16 mouse cellular contexts compared by ENCODE assay signal in genomic region chr2:120770265-120770935, GRCm38 (mm10).
DNase-seq lines count a peak whose midpoint lies in the region; ATAC-seq and TF ChIP-seq lines count a peak whose summit lies in the region.
"Had no signal": no experiment of that assay in that cellular context is flagged by ENCODE, and none has a peak within 500 bp of the region (broad histone marks: within the 10 kb centered on the region; RNA-seq: fewer than 3 reads in every experiment).

No protein-coding gene starts in this region.

- WGBS in kidney, adult 2 months: 89% methylated on average over 2 of the region's 2 CpGs
- WGBS in kidney, embryonic 16.5 days: 95% methylated on average over 2 of the region's 2 CpGs
- 88% methylated on average over 2 of the region's 2 CpGs for WGBS in forebrain, embryonic 15.5 days
- 88% methylated on average over 2 of the region's 2 CpGs for whole genome bisulfite sequencing in hindbrain, embryonic 12.5 days

- no peak for DNase-seq in kidney, adult 2 months
- peak; percentile 63 to 68 for DNase-seq in right cerebral cortex, adult 2 months (ENCODE audit: low spot score in 2 of 2)
- DNase-seq in right cerebral cortex, postnatal 4 days: no peak
- DNase-seq in ovary, adult 18-20 months (ENCODE audit: low spot score): no peak
- DNase-seq: cerebellum, adult 9-11 months; gastrocnemius, adult 2 months; heart, postnatal 36 days; lung, postnatal 36 days had no signal

- no peak for ATAC-seq in kidney, embryonic 16.5 days (ENCODE audit: low FRiP score, low TSS enrichment)
- no peak for ATAC-seq in forebrain, embryonic 15.5 days (replicated peaks)
- ATAC-seq in hindbrain, embryonic 12.5 days (ENCODE audit: low FRiP score): no peak
- ATAC-seq: midbrain, embryonic 13.5 days; Patski had no signal

- no peaks in the 10 kb centered on the region for H3K9me3 ChIP-seq in kidney, embryonic 16.5 days (ENCODE audit: low read length)
- no peaks in the 10 kb centered on the region for H3K9me3 ChIP-seq in forebrain, embryonic 15.5 days
- no peaks in the 10 kb centered on the region for H3K9me3 ChIP-seq in hindbrain, embryonic 12.5 days (replicated peaks)
- H3K9me3 ChIP-seq: embryonic facial prominence, embryonic 10.5 days; liver, embryonic 15.5 days; midbrain, embryonic 13.5 days had no signal

- no peak for TF ChIP-seq POLR2A in kidney, adult 2 months (IDR thresholded peaks at IDR 0.05; ENCODE audit: low read depth, low read length)
- no peak for TF ChIP-seq POLR2A in embryonic fibroblast, embryonic 13.5 days (IDR thresholded peaks at IDR 0.05; ENCODE audit: low read depth, low read length)

- H3K4me2 ChIP-seq in kidney, embryonic 16.5 days (replicated peaks; ENCODE audit: low read depth, low read length): no peak overlapping the region
- no peak overlapping the region for H3K4me2 ChIP-seq in forebrain, embryonic 15.5 days (replicated peaks)
- H3K4me2 ChIP-seq in hindbrain, embryonic 12.5 days (replicated peaks): no peak overlapping the region
- H3K4me2 ChIP-seq: liver, embryonic 15.5 days; midbrain, embryonic 13.5 days had no signal

- H3K4me1 ChIP-seq in kidney, adult 2 months (ENCODE audit: control insufficient read depth, insufficient read depth, low read length): no peaks in the 10 kb centered on the region
- no peaks in the 10 kb centered on the region for H3K4me1 ChIP-seq in kidney, embryonic 16.5 days (ENCODE audit: insufficient read depth, low read length)
- H3K4me1 ChIP-seq in embryonic fibroblast, embryonic 13.5 days (ENCODE audit: control insufficient read depth, insufficient read depth, low read length): peaks cover 4% of the 10 kb centered on the region; the same call in 1 of the 2 replicates
- no peaks in the 10 kb centered on the region for H3K4me1 ChIP-seq in forebrain, embryonic 15.5 days
- no peaks in the 10 kb centered on the region for H3K4me1 ChIP-seq in hindbrain, embryonic 12.5 days
- H3K4me1 ChIP-seq: embryonic facial prominence, embryonic 10.5 days; liver, embryonic 15.5 days; midbrain, embryonic 13.5 days had no signal

- H3K27ac ChIP-seq in kidney, adult 2 months (ENCODE audit: insufficient read depth, low read depth, low read length): no peak overlapping the region
- H3K27ac ChIP-seq in kidney, embryonic 16.5 days (ENCODE audit: low read length): no peak overlapping the region
- peak overlapping the region; percentile 78 for H3K27ac ChIP-seq in embryonic fibroblast, embryonic 13.5 days (ENCODE audit: insufficient read depth, low read length)
- H3K27ac ChIP-seq in forebrain, embryonic 15.5 days (replicated peaks): no peak overlapping the region
- H3K27ac ChIP-seq in hindbrain, embryonic 12.5 days: no peak overlapping the region
- H3K27ac ChIP-seq: embryonic facial prominence, embryonic 10.5 days; gastrocnemius, adult 2 months; liver, embryonic 15.5 days; midbrain, embryonic 13.5 days had no signal

- H3K4me3 ChIP-seq in kidney, adult 2 months (ENCODE audit: insufficient read depth, low read depth, low read length): no peak overlapping the region
- H3K4me3 ChIP-seq in kidney, embryonic 16.5 days (ENCODE audit: low read length): no peak overlapping the region
- no peak overlapping the region for H3K4me3 ChIP-seq in embryonic fibroblast, embryonic 13.5 days (ENCODE audit: insufficient read depth, low read length)
- H3K4me3 ChIP-seq in forebrain, embryonic 15.5 days: no peak overlapping the region
- no peak overlapping the region for H3K4me3 ChIP-seq in hindbrain, embryonic 12.5 days
- H3K4me3 ChIP-seq: embryonic facial prominence, embryonic 10.5 days; gastrocnemius, adult 2 months; liver, embryonic 15.5 days; midbrain, embryonic 13.5 days had no signal

- no peaks in the 10 kb centered on the region; the same call in 1 of the 2 replicates for H3K36me3 ChIP-seq in kidney, adult 2 months (ENCODE audit: control insufficient read depth, insufficient read depth, low read length)
- H3K36me3 ChIP-seq in kidney, embryonic 16.5 days (ENCODE audit: insufficient read depth, low read length): 0 out of 2 replicates have a peak, but pooled peaks cover 3% of the 10 kb centered on the region
- H3K36me3 ChIP-seq in forebrain, embryonic 15.5 days: peaks cover 22% of the 10 kb centered on the region
- peaks cover 35% of the 10 kb centered on the region for H3K36me3 ChIP-seq in hindbrain, embryonic 12.5 days
- H3K36me3 ChIP-seq: liver, embryonic 15.5 days had no signal

- TF ChIP-seq CTCF in kidney, adult 2 months (conservative IDR thresholded peaks at IDR 0.05; ENCODE audit: insufficient read depth, insufficient read length, low read depth, low read length): 0 out of 2 replicates have a peak, but pooled peaks have one; percentile 5
- TF ChIP-seq CTCF in embryonic fibroblast, embryonic 13.5 days (IDR thresholded peaks at IDR 0.05; ENCODE audit: borderline replicate concordance, insufficient read depth, low read length): no peak

- no peaks in the 10 kb centered on the region for H3K27me3 ChIP-seq in kidney, adult 2 months (replicated peaks; ENCODE audit: control insufficient read depth, insufficient read depth, low read length)
- no peaks in the 10 kb centered on the region for H3K27me3 ChIP-seq in kidney, embryonic 16.5 days (ENCODE audit: insufficient read depth, low read length)
- no peaks in the 10 kb centered on the region for H3K27me3 ChIP-seq in forebrain, embryonic 15.5 days
- no peaks in the 10 kb centered on the region for H3K27me3 ChIP-seq in hindbrain, embryonic 12.5 days
- H3K27me3 ChIP-seq: liver, embryonic 15.5 days; midbrain, embryonic 13.5 days; Patski had no signal

- H3K9ac ChIP-seq in kidney, embryonic 16.5 days (replicated peaks; ENCODE audit: low read length): no peak overlapping the region
- no peak overlapping the region for H3K9ac ChIP-seq in forebrain, embryonic 15.5 days (replicated peaks)
- H3K9ac ChIP-seq in hindbrain, embryonic 12.5 days: no peak overlapping the region
- H3K9ac ChIP-seq: liver, embryonic 15.5 days; midbrain, embryonic 13.5 days had no signal

Comparison
In these comparisons a context has a peak if more than half of its experiments do, and no peak if none do; other contexts are left out.
1. DNase-seq: peak in right cerebral cortex, adult 2 months (2 of 2); none in kidney, adult 2 months (single experiment), right cerebral cortex, postnatal 4 days (single experiment) and ovary, adult 18-20 months (single experiment).